Mouse (Mus musculus) c-Kit-positive CD71-positive TER-119-positive erythroid progenitor cells, embryonic 14.5 days (primary cell): Measurements from ENCODE around the gene Ppm1h.

Experiments
- DNase-seq: peaks from one replicate; pipeline ENCODE4 v3.0.0-alpha.2; 2013; ENCODE audit warnings: low spot score

Gene Ppm1h

GRCm38 (mm10) chr10:122678541-122679436, at the start of gene Ppm1h:
Gene Ppm1h (plus strand): TSS chr10:122678762.
- no peak for DNase-seq

DNA sequence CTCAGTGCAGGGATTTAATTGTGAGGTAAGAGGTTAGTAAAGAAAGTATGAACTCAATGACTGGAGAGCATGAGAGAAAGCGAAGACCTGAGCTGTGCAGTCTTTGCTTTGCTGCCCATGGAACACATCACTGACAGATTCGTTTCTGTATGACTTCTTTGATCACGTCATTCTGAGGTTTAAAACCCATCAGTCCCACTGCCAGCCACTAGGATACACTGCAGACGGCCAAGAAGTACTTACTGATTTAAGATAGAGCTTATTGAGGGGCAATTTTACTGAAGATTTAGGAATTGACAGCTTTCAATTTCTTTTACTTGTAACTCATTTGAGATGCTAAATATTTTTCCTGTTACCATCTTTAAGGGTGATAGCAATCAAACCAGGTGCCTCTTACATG, 49.6 kb upstream of the Ppm1h start:
- DNase-seq = no peak

GRCm38 (mm10) chr10:122639879-122640278, 38.7 kb upstream of the Ppm1h start:
- no peak for DNase-seq

DNA sequence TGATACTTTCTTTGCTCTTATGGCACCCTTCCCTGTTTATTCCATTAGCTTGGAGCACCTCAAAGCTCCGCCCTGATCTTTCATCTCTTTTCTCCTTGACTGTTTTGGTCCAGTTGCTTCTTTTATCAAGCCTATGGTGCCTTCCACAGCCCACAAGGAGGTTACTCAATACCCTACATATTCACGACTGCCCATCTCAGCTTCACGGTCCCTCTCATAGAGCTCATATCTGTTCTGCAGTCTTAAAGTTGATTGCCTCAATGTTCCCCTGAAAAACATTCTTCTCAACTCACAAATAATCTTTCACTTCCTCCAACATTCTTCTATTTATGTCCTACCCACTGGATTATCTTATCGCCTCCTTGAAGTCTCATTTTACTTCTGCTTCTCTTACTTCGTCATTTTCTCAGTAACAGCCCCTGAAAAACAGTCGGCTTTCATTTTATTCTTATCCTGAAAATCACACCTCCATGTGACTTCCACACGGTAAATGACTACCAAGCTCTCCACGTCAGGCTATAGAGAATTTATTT, 37.2 kb upstream of the Ppm1h start:
- DNase-seq = no peak

DNA sequence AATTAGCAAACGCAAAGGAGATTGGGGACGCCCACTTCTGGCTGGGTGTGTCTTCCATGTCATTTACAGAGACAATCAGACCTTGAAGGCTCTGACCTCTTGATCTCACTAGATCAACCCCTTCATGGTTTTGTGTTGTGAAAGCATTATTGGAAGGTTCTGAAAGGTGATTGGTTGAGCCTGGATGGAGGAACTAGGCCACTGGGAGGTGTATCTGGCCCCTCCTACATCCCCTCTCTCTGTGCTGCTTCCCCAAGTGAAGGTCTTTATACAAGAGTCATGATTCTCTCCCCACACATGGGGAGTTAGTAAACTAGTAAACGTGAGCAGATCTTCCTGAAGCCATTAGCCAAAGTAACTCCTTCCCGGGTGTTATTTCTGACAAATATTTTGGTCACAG, 36.4 kb upstream of the Ppm1h start:
- DNase-seq = no peak

DNA sequence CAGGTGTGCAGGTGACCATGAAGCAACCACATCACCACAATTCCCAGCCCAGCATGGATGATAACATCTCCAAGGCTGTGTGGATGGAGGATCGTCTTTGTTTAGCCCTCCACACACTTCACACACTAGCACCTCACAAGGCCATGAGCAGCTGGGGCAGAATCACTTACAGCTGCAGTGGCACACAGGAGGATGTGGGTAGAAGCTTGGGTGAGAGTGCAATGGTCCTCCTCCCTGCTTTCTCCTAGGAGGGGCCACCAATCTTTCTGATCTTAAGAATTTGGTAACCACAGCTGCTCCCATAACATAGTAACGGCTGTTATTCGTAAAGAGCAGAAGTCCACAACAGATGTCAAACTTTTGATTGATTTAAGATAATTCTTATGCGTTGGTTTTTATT, 26.6 kb upstream of the Ppm1h start:
- DNase-seq = no peak

DNA sequence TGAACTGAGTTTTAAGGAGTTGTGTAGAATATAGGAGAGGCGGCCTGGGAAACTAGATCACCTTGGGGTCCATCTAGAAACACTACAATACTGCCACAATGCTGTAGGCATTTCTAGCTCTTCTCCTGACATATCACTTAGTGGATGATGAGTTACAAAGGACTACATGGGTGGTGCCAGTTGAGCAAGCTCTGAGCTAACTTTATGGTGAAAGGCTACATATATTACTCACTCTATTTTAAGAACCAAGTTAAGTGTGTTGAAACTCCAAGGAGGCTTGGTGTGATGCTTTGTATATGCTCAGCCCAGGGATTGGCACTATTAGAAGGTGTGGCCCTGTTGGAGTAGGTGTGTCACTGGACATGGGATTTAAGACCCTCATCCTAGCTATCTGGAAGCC, 26.0 kb upstream of the Ppm1h start:
- no peak for DNase-seq

- no peak for DNase-seq
Measured at GRCm38 (mm10) chr10:122665652-122666051, 12.9 kb upstream of the Ppm1h start.

GRCm38 (mm10) chr10:122671253-122671652, 7.3 kb upstream of the Ppm1h start:
- no peak for DNase-seq

GRCm38 (mm10) chr10:122672044-122672443, 6.5 kb upstream of the Ppm1h start:
- no peak for DNase-seq

- DNase-seq = no peak
Measured at GRCm38 (mm10) chr10:122679437-122680045, 979 bp downstream of the Ppm1h start.

DNA sequence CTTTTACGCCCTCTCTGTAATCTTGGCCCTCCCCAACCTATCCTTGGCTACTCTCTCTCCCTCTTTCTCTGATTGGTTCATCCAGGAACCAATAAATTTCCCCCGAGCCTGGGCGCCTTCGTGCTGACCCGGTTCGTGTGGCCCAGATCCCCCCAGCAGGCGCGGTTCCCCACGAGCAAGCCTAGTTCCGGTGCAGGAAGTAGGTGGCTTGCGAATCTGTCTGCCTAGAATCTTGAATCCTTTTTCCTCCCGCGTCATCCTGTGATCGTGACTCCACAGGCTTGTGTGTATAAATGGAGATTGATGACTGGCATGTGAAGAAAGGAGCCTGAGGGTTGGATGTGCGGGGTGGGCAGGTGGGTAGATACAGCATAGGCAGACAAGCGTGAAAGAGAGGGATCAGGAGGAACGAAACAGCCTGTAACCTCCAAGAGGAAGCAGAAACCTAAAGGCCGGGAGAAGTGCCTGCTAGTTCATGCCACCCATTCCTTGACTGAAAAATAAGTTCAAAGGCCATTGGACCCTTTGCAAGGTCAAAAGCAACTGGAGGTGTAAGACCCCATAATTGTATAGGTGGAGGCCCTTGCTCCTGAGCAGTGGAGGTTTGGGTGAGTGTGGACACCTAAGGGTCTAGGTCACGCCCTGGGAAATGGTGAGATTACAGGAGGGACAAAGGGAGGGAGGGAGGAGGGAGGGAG, 2.0 kb downstream of the Ppm1h start:
- DNase-seq = no peak

DNA sequence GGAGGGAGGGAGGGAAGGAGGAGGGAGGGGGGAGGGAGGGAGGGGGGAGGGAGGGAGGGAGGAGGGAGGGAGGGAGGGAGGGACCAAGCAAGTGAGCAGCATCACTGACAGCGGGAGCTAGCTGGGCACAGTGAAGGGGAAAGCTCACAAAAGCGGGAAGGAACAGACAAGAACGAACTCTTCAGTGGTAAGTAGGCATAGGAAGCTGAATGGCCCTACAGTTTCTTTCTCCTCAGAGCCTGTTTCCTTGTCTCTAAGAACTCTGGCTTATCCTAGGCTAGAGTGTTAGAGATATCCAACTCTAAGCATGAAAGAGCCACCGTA, 2.5 kb downstream of the Ppm1h start:
- DNase-seq = no peak

DNA sequence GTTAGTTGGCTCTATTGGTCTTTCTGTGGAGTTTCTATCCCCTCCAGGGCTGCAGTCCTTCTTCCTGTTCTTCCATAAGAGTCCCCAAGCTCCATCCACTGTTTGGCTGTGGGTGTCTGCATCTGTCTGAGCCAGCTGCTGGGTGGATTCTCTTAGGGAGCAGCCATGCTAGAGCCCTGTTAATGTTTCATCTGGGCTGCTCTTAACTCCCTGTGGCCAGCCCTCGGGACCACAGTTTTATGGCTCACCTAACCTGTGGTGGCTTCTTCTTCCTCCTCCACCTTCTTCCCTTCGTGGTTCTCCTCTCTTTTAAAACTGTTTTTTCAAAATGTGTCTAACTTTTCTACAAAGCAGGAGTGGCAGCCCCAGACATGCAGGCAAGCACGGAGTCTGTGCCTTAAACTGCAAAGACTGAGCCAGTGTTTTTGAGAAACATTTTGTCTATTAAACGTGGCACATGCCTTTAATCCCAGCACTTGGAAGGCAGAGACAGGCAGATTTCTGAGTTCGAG, 5.3 kb downstream of the Ppm1h start:
- no peak for DNase-seq

DNA sequence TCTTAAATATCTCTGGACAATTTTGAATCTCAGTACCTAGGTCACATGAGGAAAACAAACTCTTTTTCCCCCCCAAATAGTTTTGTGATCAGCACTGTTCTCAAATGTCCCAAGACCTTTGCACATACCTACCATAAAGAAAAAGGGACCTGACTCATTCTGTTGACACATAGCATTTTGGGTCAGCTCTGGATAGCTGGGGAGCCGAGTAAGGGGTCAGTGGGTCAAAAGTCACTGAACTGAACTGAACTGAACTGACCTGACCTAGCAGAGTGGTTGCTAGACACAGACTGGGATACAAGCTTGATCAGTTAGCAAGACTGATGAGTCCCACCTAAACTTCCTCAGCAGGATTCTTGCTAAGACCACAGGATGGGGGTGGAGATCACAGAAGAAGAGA, 6.7 kb downstream of the Ppm1h start:
- no peak for DNase-seq

- DNase-seq = no peak
Measured at GRCm38 (mm10) chr10:122685836-122686531, 7.4 kb downstream of the Ppm1h start.

DNA sequence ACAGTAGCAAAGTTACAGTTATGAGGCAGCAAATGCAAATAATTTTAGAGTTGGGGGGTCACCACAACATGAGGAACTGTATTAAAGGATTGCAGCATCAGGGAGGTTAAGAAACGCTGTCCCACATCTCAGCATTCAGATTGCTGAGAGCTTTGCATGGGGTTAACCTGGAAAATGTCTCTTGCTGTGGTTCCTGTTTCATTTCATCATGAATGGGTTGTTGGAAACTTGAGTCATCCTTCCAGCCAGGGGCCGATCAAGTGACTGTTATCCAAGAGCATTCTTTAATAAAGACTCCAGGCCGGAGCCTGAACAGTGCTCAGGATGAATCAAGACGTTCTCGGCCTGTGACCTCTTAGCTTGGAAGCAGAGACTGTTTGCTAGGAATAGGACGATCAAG, 12.1 kb downstream of the Ppm1h start:
- no peak for DNase-seq

DNA sequence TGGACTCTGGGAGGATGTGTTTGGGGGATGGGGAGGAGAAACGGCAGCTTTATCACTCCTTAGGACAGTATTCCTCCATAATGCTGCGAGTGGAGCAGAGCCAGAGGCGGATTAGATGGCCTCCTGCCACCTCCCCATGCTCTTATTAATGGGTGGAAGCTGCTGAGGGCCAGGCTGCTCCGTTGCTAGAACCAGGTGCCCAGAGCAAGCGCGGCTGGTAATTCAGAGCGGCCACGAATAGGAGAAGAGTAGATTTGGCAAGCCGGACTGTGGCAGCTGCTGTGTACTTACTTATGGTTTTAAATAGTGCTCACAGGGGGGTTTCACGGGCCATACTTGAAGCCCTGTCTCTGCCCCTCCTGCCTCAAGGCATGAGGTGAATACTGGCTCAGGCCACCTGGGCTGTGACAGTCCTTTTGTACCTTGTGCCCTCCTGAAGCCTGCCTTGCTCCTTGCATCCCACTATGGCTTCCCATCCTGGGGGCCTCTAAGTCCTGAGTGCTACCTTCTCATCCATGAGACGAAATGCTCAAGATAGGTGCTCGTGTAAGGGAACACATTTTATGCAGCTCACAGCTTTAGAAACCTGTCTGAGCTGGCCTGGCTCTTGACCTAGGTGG, 14.7 kb downstream of the Ppm1h start:
- no peak for DNase-seq

DNA sequence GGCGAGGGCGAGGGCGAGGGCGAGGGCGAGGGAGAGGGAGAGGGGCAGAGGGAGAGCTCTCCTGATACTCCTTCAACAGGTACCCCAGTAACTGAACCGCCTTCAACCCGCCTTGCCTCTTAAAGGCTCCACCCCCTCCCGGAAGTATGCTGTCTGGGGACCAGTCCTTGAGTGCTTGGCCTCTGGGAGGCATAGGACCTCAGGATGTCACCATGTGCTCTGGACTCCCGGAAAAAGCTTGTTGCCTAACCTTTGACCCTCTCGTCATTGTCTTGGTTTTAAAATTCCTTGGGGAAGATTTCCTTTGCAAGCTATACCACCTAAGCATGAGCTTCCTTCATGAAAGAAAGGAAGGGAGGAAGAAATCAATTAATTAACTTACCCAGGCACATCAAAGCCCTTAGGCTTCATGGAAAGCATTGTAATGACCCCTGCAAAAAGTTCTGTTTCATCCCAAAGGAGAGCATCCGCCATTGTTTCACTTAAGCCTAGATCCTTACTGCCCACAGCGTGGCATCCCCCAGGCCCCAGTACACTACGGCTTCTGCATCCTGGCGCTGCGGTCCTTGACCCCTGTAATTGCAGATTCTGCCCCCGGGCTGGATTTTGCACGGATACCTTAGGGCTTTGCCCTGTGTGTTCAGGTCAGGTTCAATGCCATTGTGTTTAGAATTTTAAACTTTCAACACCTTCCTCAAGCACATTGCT, 15.5 kb downstream of the Ppm1h start:
- no peak for DNase-seq

GRCm38 (mm10) chr10:122696335-122696734, 17.8 kb downstream of the Ppm1h start:
- DNase-seq = no peak

DNA sequence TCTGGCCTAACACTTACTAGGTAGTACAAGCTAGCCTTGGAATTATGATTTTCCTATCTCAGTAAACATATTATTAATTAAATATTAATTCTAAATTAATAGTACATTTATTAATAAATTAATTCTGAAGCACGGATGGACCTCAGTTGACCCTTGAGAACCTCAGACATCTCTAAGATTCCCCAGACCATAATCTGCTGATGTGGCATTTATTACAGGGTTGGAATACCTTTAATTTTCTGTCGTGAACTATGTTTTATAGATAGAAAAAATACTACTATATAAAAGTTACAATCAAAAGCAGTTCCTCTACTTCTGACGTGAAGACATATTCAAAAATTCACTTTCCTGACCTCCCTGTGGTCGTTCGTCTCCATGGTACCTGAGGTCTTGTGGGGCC, 19.8 kb downstream of the Ppm1h start:
- no peak for DNase-seq
